Mouse (Mus musculus): Measurements from ENCODE around the gene Fads1. TPM values are rescaled to one million over a fixed set of nuclear protein-coding genes. Genes with fewer than 3 reads are reported as not detected.

Fads1 gene
- polyA plus RNA-seq, 1 experiment: 131 TPM

- TF ChIP-seq POLR2A (IDR thresholded peaks at IDR 0.05; ENCODE audit: low read depth, low read length) (no peak), CTCF (IDR thresholded peaks at IDR 0.05; ENCODE audit: borderline replicate concordance, insufficient read depth, low read length) (no peak)
- H3K4me1 ChIP-seq (ENCODE audit: control insufficient read depth, insufficient read depth, low read length): no peaks in the 10 kb centered on the region
- H3K4me3 ChIP-seq (ENCODE audit: insufficient read depth, low read length): no peak overlapping the region
- H3K27ac ChIP-seq (ENCODE audit: insufficient read depth, low read length): no peak overlapping the region
Observed at GRCm38 (mm10) chr19:10174956-10175355, 7.7 kb upstream of the Fads1 start.

GRCm38 (mm10) chr19:10176477-10176876, 6.2 kb upstream of the Fads1 start:
- Histone ChIP-seq H3K4me3 (ENCODE audit: insufficient read depth, low read length) (no peak overlapping the region), H3K4me1 (ENCODE audit: control insufficient read depth, insufficient read depth, low read length) (no peaks in the 10 kb centered on the region), H3K27ac (ENCODE audit: insufficient read depth, low read length) (no peak overlapping the region)
- TF ChIP-seq CTCF (IDR thresholded peaks at IDR 0.05; ENCODE audit: borderline replicate concordance, insufficient read depth, low read length) (no peak), POLR2A (IDR thresholded peaks at IDR 0.05; ENCODE audit: low read depth, low read length) (no peak)

GRCm38 (mm10) chr19:10176941-10177372, 5.7 kb upstream of the Fads1 start:
- Histone ChIP-seq H3K4me3 (ENCODE audit: insufficient read depth, low read length) (no peak overlapping the region), H3K4me1 (ENCODE audit: control insufficient read depth, insufficient read depth, low read length) (no peaks in the 10 kb centered on the region), H3K27ac (ENCODE audit: insufficient read depth, low read length) (no peak overlapping the region)
- TF ChIP-seq POLR2A (IDR thresholded peaks at IDR 0.05; ENCODE audit: low read depth, low read length) (no peak), CTCF (IDR thresholded peaks at IDR 0.05; ENCODE audit: borderline replicate concordance, insufficient read depth, low read length) (no peak)

GRCm38 (mm10) chr19:10181225-10181624, 1.5 kb upstream of the Fads1 start:
- H3K4me3 ChIP-seq (ENCODE audit: insufficient read depth, low read length): no peak overlapping the region
- no peak overlapping the region for H3K27ac ChIP-seq (ENCODE audit: insufficient read depth, low read length)
- TF ChIP-seq POLR2A (IDR thresholded peaks at IDR 0.05; ENCODE audit: low read depth, low read length) (no peak), CTCF (IDR thresholded peaks at IDR 0.05; ENCODE audit: borderline replicate concordance, insufficient read depth, low read length) (no peak)
- peaks cover 11% of the 10 kb centered on the region; the same call in 1 of the 2 replicates for H3K4me1 ChIP-seq (ENCODE audit: control insufficient read depth, insufficient read depth, low read length)

DNA sequence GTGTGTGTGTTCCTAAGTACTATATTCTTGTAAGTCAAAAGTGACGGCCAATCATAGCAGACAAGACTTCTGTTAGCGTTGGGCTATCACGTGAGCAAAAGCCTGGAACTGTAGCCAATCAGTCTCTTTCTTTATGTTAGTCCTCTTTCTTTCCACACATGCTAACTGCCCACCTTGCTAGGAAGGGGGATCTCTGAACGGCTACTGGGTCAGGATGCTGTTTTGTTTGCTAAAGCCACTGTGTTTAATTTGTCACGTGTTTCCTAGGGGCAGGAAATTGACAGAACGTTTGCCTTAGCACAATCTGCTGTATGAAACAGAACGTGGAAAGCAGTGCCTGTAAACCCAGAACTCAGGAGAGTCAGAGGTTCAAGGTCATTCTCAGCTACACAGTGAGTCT, 546 bp upstream of the Fads1 start:
- Histone ChIP-seq H3K4me3 (ENCODE audit: insufficient read depth, low read length) (peak overlapping the region; percentile 24), H3K4me1 (ENCODE audit: control insufficient read depth, insufficient read depth, low read length) (peaks cover 11% of the 10 kb centered on the region; the same call in 1 of the 2 replicates), H3K27ac (ENCODE audit: insufficient read depth, low read length) (no peak overlapping the region)
- TF ChIP-seq POLR2A (IDR thresholded peaks at IDR 0.05; ENCODE audit: low read depth, low read length): no peak
- TF ChIP-seq CTCF (IDR thresholded peaks at IDR 0.05; ENCODE audit: borderline replicate concordance, insufficient read depth, low read length): no peak

DNA sequence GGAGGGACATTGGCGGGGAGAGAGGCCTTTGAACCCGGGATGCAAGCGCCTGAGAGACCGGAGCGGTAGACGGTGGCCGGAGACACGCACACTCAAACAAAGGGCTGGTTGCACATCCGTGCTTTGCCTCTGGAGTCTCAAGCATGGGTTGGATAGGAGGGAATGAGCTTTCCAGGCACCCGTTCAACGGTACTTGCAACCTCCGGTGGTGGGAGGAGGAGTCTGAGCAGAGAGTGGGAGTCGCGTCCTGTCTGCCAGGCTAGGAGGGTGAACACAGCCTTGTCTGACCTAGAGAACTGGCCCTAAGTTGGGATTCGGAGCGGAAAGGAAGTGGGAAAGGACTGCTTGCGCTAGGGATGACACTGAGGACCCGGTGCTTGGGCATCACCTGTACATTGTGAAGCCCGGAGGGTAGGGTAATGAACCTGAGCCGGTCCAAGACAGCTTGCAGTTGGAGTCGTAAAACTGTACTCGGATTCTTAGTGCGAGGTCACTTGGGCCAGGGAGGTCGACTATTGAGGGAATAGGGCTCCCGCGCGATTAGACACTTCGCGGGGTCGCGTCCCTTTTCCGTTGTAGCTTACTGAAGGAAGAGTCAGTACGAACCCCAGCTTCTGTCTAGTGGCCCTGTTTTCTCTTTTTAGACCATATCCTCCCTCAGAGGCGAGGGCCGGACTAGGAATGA, 753 bp downstream of the Fads1 start:
- TF ChIP-seq CTCF (IDR thresholded peaks at IDR 0.05; ENCODE audit: borderline replicate concordance, insufficient read depth, low read length) (no peak), POLR2A (IDR thresholded peaks at IDR 0.05; ENCODE audit: low read depth, low read length) (peak; percentile 77; the same call in 1 of the 2 replicates)
- peak overlapping the region; percentile 86 for H3K4me3 ChIP-seq (ENCODE audit: insufficient read depth, low read length)
- peak overlapping the region; percentile 63 for H3K27ac ChIP-seq (ENCODE audit: insufficient read depth, low read length)
- H3K4me1 ChIP-seq (ENCODE audit: control insufficient read depth, insufficient read depth, low read length): peaks cover 11% of the 10 kb centered on the region; the same call in 1 of the 2 replicates

DNA sequence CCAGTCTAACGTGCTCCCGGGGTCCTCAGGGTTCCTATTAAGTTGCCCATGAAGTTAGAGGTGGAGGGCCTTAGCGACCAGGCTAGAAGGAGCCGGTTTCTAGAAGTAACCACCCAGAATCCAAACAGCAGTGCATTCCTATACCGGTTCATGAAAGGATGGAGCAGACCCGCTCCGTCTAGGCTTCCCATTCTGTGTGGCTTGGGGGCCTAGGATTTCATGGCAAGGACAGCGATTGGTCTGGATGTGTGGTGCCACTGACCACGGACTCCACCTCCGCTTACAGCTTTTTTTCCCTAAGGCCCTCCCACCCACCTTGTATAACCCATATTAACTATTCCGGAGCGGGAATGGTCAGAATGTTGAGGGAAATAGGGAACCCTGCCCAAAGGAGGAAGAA, 1.4 kb downstream of the Fads1 start:
- H3K4me3 ChIP-seq (ENCODE audit: insufficient read depth, low read length): peak overlapping the region; percentile 86
- peaks cover 11% of the 10 kb centered on the region; the same call in 1 of the 2 replicates for H3K4me1 ChIP-seq (ENCODE audit: control insufficient read depth, insufficient read depth, low read length)
- TF ChIP-seq CTCF (IDR thresholded peaks at IDR 0.05; ENCODE audit: borderline replicate concordance, insufficient read depth, low read length) (no peak), POLR2A (IDR thresholded peaks at IDR 0.05; ENCODE audit: low read depth, low read length) (peak; percentile 93)
- H3K27ac ChIP-seq (ENCODE audit: insufficient read depth, low read length): peak overlapping the region; percentile 63

DNA sequence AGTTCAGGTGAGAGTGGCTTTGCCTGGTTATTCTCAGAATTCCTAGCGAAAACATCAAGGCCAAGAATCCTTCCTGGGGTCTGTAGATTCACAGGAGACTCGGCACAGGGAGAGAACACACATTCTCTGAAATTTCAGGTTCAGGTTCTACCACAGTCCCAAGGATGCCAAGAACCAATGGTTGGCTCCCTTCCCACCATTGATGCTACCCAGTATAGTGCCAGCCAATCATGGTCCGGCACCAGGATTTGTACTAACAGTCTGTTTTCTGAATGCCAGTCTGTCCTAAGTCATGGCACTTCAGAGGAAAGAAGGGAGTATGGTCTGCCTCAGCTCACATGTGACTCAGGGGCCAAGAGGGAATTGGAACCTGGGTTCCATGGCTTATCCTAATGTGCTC, 3.2 kb downstream of the Fads1 start:
- TF ChIP-seq POLR2A (IDR thresholded peaks at IDR 0.05; ENCODE audit: low read depth, low read length): no peak
- no peak for TF ChIP-seq CTCF (IDR thresholded peaks at IDR 0.05; ENCODE audit: borderline replicate concordance, insufficient read depth, low read length)
- H3K4me1 ChIP-seq (ENCODE audit: control insufficient read depth, insufficient read depth, low read length): peaks cover 11% of the 10 kb centered on the region; the same call in 1 of the 2 replicates
- no peak overlapping the region for H3K4me3 ChIP-seq (ENCODE audit: insufficient read depth, low read length)
- H3K27ac ChIP-seq (ENCODE audit: insufficient read depth, low read length): no peak overlapping the region

- TF ChIP-seq CTCF (IDR thresholded peaks at IDR 0.05; ENCODE audit: borderline replicate concordance, insufficient read depth, low read length) (no peak), POLR2A (IDR thresholded peaks at IDR 0.05; ENCODE audit: low read depth, low read length) (no peak)
- Histone ChIP-seq H3K4me1 (ENCODE audit: control insufficient read depth, insufficient read depth, low read length) (peaks cover 11% of the 10 kb centered on the region; the same call in 1 of the 2 replicates), H3K4me3 (ENCODE audit: insufficient read depth, low read length) (no peak overlapping the region), H3K27ac (ENCODE audit: insufficient read depth, low read length) (no peak overlapping the region)
Observed at GRCm38 (mm10) chr19:10186569-10186968, 3.9 kb downstream of the Fads1 start.

DNA sequence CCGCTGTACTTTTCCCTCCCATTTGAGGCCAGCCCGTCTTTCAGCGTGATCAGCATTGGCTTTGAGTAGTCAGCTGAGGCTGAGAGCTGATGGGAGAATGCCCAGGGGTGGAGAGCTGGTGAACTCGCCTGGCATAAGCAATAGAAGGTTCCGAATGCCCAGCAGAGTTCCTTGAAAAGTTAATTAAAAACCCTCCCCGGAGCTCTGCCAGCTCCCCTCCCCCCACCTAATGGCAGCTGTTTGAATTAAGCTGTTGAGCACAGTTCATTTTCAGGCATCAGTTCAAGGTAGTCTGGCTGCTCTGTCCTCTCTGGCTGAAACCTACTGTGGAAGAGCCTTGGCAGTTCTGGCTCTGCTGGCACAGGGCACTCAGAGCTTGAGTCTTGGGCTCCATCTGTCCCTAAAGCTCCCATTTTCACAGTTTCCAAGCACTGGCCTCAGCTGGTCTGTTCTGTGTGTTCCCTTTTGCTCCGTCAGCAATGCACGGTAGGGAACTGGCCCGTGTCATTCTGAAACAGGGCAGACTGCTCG, 5.7 kb downstream of the Fads1 start:
- Histone ChIP-seq H3K4me1 (ENCODE audit: control insufficient read depth, insufficient read depth, low read length) (peaks cover 8% of the 10 kb centered on the region; the same call in 1 of the 2 replicates), H3K4me3 (ENCODE audit: insufficient read depth, low read length) (no peak overlapping the region), H3K27ac (ENCODE audit: insufficient read depth, low read length) (no peak overlapping the region)
- no peak for TF ChIP-seq CTCF (IDR thresholded peaks at IDR 0.05; ENCODE audit: borderline replicate concordance, insufficient read depth, low read length)
- TF ChIP-seq POLR2A (IDR thresholded peaks at IDR 0.05; ENCODE audit: low read depth, low read length): no peak

Measured in embryonic fibroblast, embryonic 13.5 days (primary cell).